ENCODE assay signal across 1 mouse cellular context in the genomic region with DNA sequence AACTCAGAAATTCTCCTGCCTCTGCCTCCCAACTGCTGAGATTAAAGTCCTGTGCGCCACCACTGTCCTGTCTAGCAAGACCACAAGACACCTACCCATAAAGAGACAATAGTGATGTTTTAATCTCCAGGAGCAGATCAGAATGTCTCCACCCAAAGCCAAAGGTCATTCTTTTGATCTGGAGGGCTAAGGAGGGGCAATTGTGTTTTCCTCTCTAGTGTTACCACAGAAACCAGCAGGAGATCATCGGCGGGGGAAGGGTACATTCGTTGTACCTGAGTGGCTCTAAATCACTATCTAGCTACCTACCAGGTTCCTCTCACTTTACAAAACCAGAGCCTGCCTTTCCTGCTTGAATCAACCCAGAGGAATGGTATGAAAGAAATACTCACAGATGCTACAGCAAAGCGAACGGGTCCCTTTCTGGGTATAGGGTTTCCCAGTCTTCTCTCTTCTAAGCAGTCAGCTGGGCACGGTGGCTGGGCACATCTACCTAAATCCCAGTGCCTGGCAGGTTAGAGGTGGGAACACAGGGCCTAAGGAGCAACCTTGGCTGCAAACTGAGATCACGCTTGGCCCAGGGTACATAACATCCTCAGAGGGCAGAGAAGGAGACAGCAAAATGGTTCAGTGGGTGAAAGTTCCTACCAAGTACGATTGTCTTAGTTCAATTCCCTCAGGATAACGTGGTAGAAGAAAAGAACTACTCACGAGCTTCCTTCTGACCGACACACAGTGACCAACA.
TF ChIP-seq lines count a peak whose summit lies in the region.

No protein-coding gene starts in this region.

TF ChIP-seq in MEL, 35 proteins besides CTCF, POLR2A, EP300 and RAD21 (continued from another document):
- TF ChIP-seq POLR2AphosphoS2 (IDR thresholded peaks at IDR 0.05; ENCODE audit: low read length) (no peak), CHD1 (IDR thresholded peaks at IDR 0.05; ENCODE audit: low read depth, low read length) (no peak), GATA1 (IDR thresholded peaks at IDR 0.05; ENCODE audit: low read depth, low read length) (no peak)
TF ChIP-seq in MEL: peak in this region for 0.
